Mouse (Mus musculus) testis, adult 2 months (tissue): ENCODE results near the gene Gzf1.

Source experiments
- CTCF ChIP-seq: fragments of 200-500 bp; IDR thresholded peaks from 2 replicates; pipeline ENCODE4 v1.5.1; 2012; ENCODE audit warnings: low read depth, mild to moderate bottlenecking, inconsistent platforms, low read length, moderate library complexity; ENCODE audit not compliant: control insufficient read depth, insufficient read depth, insufficient replicate concordance
- POLR2A ChIP-seq: fragments of 200-500 bp; IDR thresholded peaks from 2 replicates; pipeline ENCODE4 v1.6.1; 2012; ENCODE audit warnings: low read depth, mild to moderate bottlenecking, inconsistent platforms, low read length, moderate library complexity; ENCODE audit not compliant: control insufficient read depth

GRCm38 (mm10) chr2:148644421-148645000 is 36.3 kb upstream of the Gzf1 start:
- TF ChIP-seq CTCF, result no peak
- no peak for TF ChIP-seq POLR2A
